Mouse (Mus musculus): ENCODE measurements around the gene 4921504E06Rik.
A peak's percentile ranks its signal among the peaks of the same experiment; 100 is the strongest.

Gene 4921504E06Rik

DNA sequence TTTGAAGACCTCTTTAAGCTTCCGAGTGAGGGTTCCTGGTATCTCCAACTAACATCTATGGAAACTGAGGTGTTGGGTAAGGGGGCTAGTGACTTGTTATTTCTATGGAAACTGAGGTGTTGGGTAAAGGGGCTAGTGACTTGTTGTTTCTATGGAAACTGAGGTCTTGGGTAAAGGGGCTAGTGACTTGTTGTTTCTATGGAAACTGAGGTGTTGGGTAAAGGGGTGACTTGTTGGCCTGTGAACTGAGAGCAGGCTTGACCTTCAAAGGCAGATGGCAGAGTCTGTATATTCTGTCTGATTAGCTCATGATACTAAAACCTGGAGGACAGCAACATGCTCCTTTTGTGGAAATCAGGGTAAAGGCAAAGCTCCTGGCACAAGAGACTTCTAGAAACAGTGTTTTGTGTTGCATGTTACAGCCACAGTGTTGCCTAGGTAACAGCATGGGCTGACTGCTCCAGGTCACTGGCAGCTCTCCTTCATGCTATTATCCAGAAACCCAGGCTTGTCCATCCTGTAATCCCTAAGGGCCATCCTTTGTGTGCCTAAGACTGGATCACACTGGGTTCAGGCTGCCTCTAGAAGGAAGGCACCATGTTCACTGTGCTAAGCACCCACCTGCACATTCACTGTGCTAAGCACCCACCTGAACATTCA lies 133.9 kb downstream of the 4921504E06Rik start:
- no peak for DNase-seq (ENCODE audit: low spot score)

DNA sequence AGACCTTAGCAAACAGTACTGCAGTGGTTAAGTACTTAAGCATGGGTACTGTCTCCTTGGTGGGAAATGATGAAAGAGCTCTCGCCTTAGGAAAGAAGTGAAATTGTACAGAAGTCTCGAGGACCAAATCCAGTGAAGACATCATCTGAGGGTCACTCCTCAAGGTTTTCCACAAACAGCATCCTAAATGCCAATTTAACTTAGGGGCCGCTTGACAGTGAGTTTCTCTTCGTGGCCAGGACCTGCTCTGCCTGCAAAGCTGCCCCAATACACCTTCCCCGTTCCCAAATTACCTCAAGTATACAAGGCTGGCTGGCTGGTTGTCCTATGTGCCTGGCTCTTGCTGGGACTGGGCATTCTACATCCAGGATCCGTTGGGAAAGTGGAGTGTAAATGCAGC lies 137.6 kb downstream of the 4921504E06Rik start:
- no peak for DNase-seq (ENCODE audit: low spot score)

DNA sequence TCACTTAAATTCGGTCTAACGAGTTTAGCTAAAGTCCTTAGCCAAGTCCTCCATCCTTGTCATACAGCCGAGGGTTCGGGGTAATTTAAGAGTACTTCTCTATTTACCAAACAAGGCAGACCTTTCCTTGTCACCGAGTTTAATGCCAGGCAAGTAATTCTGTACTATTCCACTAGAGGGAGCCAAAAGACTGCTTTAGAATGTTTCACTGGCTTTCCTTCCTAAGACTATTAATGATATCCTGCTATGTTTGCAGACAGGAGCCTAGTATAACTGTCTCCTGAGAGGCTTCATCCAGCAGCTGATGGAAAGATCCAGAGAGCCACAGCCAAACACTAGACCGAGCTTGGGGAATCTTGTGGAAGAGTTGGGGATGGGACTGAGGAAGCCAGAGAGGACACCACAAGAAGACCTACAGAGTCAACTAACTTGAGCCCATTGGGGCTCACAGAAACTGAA lies 138.6 kb downstream of the 4921504E06Rik start:
- DNase-seq (ENCODE audit: low spot score), result peak; percentile 95

DNA sequence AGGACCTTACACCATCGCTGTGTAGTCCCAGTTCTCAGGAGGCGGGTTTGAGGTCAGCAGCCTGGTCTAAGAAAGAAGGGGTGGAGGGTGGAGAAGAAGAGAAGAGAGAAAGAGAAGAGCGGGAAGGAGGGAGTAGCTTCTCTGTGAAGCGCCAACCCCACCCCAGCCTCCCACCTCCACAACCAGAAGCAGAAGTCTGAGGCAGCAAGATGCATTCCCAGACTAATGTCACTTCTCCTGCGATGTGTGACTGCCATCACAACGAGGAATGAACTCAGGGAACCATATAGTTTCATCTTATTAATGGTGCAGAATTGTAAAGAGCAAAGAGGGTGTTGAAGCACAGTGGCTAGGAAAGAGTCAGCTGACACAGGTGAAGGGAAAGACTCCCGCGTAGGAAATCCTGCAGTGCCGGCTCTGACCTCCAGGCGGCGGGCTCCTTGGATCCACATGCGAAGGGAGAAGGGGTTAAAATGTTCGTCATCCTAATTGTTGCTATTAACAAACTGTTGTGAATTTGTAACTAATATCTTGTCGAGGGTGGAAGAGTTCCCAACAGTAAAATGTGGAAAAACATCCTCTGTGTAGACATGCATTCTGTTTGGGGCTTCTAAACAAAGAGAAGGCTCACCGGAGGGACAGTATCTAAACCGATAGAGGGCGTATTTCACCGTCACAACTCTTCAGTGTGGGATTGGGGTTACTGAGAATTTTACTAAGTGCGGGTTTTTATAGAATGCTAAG lies 139.3 kb downstream of the 4921504E06Rik start:
- DNase-seq (ENCODE audit: low spot score), result peak; percentile 79
